8 mouse cellular contexts compared by ENCODE assay signal in the genomic region with DNA sequence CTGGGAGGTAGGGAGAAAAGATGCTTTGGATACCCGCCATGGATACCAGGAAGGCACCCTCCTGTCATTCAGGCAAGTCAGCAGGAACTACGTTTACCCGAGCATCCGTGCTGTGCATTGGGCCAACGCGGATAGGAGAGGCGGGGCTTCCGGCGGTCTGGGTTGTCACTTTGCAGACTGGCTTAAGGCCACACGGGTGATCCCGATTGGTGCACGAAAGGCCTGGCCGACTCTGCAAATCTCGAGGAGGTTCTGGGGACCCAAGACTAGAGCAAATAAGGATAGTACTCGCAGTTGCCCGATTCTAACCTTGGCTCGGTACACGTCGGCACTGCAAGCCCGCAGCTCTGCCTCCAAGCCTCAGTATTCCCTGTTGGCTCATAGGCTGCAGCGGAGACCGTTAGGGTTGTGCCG. TPM values are rescaled to one million over a fixed set of nuclear protein-coding genes. Genes with fewer than 3 reads are reported as not detected.
DNase-seq lines count a peak whose midpoint lies in the region; ATAC-seq lines count a peak whose summit lies in the region.

A gene (plus strand): TSS at position 161 of the 414 bp plus-strand sequence.

- peaks cover 21% of the 10 kb centered on the region for H3K36me3 ChIP-seq in hindbrain, embryonic 14.5 days (replicated peaks; ENCODE audit: control insufficient read depth, insufficient read depth)

- H3K9ac ChIP-seq in hindbrain, embryonic 14.5 days, result peak within 1 kb of the TSS; percentile 78

- H3K4me2 ChIP-seq in hindbrain, embryonic 14.5 days (replicated peaks), result peak within 1 kb of the TSS; percentile 81

- DNase-seq in ZHBTc4 (ENCODE audit: low read depth, low spot score), result peak; percentile 94
- peak; percentile 66 to 82 for DNase-seq in cerebellum, postnatal 4 days (ENCODE audit: low spot score in 2 of 2)
- DNase-seq in frontal cortex, postnatal 36 days (ENCODE audit: low spot score in 2 of 2), result peak; percentile 90 to 95
- DNase-seq in hindbrain, embryonic 14.5 days (ENCODE audit: low spot score), result peak; percentile 85
- peak; percentile 87 for DNase-seq in left cerebral cortex, adult 11 months (ENCODE audit: low spot score)
- peak; percentile 97 for DNase-seq in lung, postnatal 36 days
- DNase-seq in retina, embryonic 14.5 days (ENCODE audit: low spot score), result peak; percentile 88
- DNase-seq in thymus, postnatal 4 days, result peak; percentile 90

- peak within 1 kb of the TSS; percentile 65 for H3K4me3 ChIP-seq in hindbrain, embryonic 14.5 days (replicated peaks; ENCODE audit: low read length)

- ATAC-seq in hindbrain, embryonic 14.5 days (ENCODE audit: low FRiP score), result peak; percentile 91

- H3K27ac ChIP-seq in hindbrain, embryonic 14.5 days, result peak within 1 kb of the TSS; percentile 89

- H3K27me3 ChIP-seq in hindbrain, embryonic 14.5 days (ENCODE audit: control insufficient read depth, insufficient read depth, low read length), result no peaks in the 10 kb centered on the region

- WGBS in hindbrain, embryonic 14.5 days, result under 1% methylated on average over 23 of the region's 23 CpGs

- H3K9me3 ChIP-seq in hindbrain, embryonic 14.5 days (ENCODE audit: control insufficient read depth, low read length), result no peaks in the 10 kb centered on the region

- peaks cover 25% of the 10 kb centered on the region for H3K4me1 ChIP-seq in hindbrain, embryonic 14.5 days (replicated peaks; ENCODE audit: control insufficient read depth, insufficient read depth, low read length)

RNA-seq across cellular contexts. Expression of the gene that starts here (rescaled TPM):
- 12.2 and 13.9 TPM in 2 replicates for polyA plus RNA-seq in hindbrain, embryonic 14.5 days (2014; fragmentation: Nextera tagmentation; extraction: Ambion mirVana)

Comparison
In these comparisons a context has a peak if more than half of its experiments do, and no peak if none do; other contexts are left out.
1. Peak in every context shown above with its lines: DNase-seq, ATAC-seq, H3K4me3 ChIP-seq and H3K27ac ChIP-seq.